Mouse (Mus musculus) kidney, postnatal 25 days (tissue): ENCODE measurements around the gene Afmid.

Experiments
- DNase-seq, 2 experiments: peaks; one replicate each; pipeline ENCODE4 v3.0.0; 2021; ENCODE audit warnings: mixed read lengths in 2 of 2

Gene Afmid

GRCm38 (mm10) chr11:117825333-117826101, at the start of gene Afmid, which contains the start of gene Tk1:
Gene Afmid, plus strand, starts transcription at chr11:117825924.
Gene Tk1, minus strand, starts transcription at chr11:117826092.
- DNase-seq = peak; percentile 87 to 93

DNA sequence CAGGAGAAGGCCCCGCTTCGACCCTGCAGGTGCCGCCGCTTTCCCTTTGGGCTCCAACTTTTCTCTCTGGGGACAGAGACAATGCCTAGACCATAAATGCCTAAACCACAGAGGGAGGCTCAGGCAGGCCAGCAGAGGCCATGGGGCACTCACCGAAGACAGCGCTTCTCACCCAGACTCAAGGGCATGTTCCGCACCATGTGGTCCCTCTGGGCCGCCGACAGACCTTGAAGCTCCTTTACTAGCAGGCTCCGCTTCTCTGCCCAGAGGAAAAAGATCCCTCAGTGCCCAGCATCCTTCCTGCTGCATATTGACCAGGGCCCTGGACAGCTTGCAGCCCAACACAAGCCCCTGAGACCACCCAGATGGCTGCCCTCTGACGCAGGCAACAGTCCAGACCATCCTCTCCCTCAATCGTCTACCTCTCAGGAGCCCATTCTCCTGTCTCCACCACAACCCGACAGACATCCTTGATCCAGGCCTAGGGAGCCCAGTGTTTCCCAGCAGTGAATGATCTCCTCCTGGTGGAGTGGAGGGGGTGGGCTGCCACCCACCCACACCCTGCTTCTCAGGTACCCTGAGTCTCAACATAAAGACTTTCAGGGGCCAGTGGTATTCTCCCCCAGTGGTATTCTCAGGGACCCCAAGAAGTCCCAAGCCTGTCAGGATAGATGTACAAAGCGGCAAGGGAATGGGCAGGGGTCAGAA, 49.5 kb upstream of the Afmid start:
- peak in 1 of 2 experiments; percentile 22 for DNase-seq

- peak in 1 of 2 experiments; percentile 26 for DNase-seq
These were observed 48.6 kb upstream of the Afmid start for GRCm38 (mm10) chr11:117777111-117777510.

DNA sequence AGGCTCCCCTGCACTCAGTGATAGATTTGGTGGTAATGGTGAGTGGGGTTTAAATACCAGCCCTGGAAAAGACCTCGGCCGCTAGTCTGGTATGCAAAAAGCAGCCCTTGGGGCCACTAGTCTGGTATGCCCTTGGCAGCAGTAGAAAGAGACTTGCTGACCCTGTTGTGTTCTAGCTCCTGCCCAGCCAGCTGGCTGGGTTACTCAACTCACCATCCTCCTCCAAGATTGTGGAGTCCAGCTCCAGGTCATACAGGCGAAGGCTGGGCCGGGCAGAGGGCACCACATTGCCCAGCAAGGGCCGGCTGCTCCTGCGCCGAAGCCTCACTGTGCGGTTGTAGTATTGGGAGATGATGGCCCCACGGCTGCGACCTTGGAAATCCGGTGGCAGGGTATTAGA, 47.7 kb upstream of the Afmid start:
- DNase-seq = peak; percentile 54 to 90

- peak; percentile 51 to 73 for DNase-seq
These were observed 46.8 kb upstream of the Afmid start for GRCm38 (mm10) chr11:117778851-117779433.

DNA sequence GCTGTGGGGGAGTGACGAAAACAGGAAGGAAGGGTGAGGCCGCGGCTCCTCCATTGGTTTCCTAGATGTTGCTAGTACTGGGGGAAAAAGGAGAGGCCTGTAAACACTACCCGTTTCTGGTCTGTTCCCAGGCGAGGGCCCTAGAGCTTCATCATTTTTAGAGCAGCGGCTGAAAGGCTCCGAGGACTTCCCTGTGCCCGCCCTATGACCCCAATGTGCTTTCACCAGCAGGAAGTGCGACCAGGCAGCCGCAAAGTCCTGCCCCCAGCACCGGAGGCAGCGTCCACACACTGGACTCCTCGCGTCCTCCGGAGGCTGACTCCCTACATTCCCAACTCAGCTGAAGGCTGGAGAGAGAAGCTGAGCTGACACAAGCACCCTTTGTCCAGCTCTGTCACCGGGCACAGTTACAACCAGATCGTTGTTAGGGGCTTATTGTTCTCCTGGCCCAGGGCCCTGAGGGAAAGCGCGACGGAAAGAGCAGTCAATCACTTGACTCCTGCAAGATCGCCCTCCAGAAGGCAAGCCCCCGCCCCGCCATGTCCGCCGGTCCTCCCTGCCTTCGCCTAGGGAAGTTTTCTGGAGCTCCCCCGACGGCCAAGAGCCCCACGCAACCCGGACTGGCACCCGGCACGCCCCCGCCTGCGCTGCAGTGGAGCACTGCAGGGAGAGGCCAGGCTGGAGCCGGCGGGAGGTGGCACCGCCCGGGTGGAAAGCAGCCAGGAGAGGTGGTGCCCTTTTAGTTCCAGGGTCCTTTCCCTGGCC, 46.1 kb upstream of the Afmid start:
- DNase-seq = peak; percentile 89 to 95

GRCm38 (mm10) chr11:117780199-117780515, 45.6 kb upstream of the Afmid start:
- no peak for DNase-seq

- DNase-seq = peak; percentile 96 to 98
These were observed 45.1 kb upstream of the Afmid start for GRCm38 (mm10) chr11:117780582-117781111.

DNA sequence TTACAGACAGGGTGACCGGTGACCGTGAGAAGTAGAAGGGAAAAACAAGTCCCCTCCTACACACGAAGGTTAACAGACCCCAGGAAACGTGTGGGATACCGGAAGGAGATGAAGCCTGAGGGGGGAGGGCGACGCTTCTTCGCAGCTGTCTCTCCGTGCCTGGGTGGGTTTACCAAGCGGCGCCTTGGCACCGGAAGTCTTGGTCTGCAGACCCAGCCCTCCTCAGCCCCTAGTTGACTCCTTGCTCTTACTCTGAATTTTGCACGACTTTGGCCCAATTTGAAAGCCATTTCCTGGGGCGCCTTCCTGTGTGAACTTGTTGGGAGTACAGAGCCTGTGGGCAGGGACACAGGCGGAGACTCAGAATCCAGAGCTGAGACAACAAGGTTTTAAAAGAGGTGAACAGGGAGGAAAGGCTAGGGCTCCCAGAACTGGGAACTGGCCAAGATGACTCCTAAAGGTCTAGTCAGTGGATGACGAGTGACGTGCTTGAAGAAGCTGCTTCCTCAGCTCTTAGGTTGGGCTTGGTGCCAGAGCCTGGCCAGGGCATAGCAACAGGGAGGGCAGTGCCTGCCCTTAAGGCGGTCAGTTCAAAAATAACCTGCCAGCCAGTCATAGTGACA, 44.4 kb upstream of the Afmid start:
- DNase-seq = peak; percentile 91 to 94

- DNase-seq = peak; percentile 49 to 78
These were observed 43.6 kb upstream of the Afmid start, which contains the start of the genes Tmc8 and Tmc6 for GRCm38 (mm10) chr11:117781993-117782704. Gene Tmc8, plus strand, starts transcription at chr11:117782076. Gene Tmc6, minus strand, starts transcription at chr11:117782198.

GRCm38 (mm10) chr11:117782705-117783034, 43.1 kb upstream of the Afmid start:
- no peak for DNase-seq

DNA sequence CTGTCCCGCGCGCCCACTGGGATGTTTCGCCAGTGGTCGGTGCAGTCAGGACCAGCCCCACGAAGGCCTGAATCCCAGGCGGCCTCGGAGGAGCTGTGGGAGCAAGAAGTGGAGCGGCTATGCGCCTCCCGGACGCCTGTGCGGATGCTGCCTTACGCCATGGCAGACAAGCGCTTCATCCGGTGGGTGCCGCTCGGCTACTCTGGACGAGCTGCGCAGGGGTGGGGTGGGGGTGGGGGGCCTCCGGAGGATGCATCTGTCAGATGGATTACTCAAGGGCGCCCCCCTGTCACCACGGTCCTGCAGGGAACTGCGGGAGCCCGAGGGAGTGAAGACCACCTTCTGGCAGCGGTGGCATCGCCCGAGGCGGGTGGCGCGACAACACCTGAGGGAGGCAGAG, 42.6 kb upstream of the Afmid start:
- DNase-seq = peak; percentile 66 to 75

GRCm38 (mm10) chr11:117783683-117784309, 41.9 kb upstream of the Afmid start:
- peak; percentile 57 to 74 for DNase-seq

GRCm38 (mm10) chr11:117786294-117786693, 39.4 kb upstream of the Afmid start:
- peak; percentile 79 to 83 for DNase-seq

DNA sequence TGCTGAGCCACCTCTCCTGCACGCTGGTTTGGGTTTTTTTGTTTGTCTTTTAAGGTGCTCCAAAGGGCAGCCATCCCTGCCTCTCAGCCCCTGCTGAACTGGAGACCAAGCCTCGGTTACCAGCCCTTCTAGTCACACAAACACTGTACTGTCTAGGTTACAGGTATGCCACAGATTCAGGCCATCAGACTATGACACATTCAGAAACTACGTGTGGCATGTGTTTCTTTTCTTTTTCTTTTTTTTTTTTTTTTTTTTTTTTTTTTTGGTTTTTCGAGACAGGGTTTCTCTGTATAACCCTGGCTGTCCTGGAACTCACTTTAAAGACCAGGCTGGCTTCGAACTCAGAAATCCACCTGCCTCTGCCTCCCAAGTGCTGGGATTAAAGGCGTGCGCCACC, 37.2 kb upstream of the Afmid start:
- DNase-seq = peak in 1 of 2 experiments; percentile 19

- peak; percentile 73 to 77 for DNase-seq
These were observed 35.4 kb upstream of the Afmid start for GRCm38 (mm10) chr11:117790286-117790685.

DNA sequence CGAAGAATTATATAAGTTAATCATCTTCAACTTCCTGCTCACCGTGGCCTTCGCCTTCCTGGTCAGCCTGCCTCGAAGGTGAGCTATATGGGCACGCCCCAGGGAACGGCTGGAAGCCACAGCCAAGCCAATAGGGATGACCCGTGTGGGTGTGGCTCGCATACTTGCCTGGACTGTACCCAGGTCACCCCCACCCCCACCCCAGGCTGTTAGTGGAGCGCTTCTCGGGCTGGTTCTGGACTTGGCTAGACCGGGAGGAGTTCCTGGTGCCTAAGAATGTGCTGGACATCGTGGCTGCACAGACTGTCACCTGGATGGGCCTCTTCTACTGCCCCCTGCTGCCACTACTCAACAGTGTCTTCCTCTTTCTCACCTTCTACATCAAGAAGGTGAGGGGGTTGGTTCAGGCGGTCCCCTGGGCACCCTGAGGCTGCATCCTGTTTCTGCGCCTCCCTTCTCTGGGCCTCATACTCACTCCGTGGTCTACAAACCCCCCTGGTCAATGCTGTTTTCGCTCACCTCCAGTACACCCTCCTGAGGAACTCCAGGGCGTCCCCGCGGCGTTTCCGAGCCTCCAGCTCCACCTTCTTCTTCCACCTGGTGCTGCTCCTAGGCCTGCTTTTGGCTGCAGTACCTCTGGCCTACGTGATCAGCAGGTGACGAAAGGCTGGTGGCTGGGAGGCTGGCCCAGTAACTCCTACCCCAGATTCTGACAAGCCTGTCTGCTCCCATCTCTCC, 34.9 kb upstream of the Afmid start:
- peak; percentile 54 to 82 for DNase-seq

DNA sequence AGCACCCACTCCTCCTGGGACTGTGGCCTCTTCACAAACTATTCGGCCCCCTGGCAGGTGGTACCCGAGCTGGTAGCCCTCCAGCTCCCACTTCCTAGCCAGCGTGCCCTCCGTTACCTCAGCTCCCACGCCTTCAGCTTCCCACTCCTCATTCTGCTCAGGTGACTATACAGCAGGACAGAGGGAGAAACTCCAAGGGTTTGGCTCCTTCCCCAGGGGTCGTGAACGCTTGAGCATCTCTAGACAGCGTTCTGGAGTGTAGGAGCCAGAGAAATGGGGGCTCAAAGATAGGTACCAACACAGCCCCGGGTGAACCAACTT, 34.3 kb upstream of the Afmid start:
- no peak for DNase-seq

- peak; percentile 87 to 94 for DNase-seq
These were observed 33.3 kb upstream of the Afmid start for GRCm38 (mm10) chr11:117792281-117792888.

DNA sequence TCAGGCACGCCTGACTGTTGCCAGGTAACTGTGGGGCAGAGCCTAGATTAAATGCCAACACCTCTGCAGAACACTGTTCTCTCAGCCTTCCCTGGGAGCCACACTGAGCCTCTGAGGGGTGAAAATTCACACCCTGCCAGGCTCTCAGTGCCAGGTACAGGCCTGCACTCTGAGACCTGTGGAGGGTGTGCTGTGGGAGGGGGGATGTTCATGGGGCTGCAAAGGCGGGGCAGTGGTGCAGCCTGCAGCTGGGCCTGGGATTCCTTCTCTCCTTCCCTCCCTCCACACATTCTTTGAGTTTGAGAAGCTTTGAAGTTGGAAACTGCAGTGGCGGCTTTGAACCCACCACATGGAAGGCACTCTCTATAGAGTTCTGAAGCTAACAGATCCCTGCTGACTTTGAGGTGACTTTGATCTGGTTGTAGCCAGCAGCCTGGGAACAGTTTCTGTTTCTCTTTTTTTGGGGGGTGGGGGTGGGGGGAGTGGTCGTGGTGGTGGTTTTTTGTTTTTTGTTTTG, 31.6 kb upstream of the Afmid start:
- peak in 1 of 2 experiments; percentile 24 for DNase-seq
